Mouse (Mus musculus) heart, adult 8-10 months (tissue): ENCODE measurements around the gene Slc38a6. TPM values are rescaled to one million over a fixed set of nuclear protein-coding genes. Genes with fewer than 3 reads are reported as not detected.

Source experiments
- DNase-seq: peaks from one replicate; pipeline ENCODE4 v3.0.0; 2022; ENCODE audit warnings: low spot score
- total RNA-seq, 4 experiments: library from RNA; stranded (reverse); gene quantifications; 2 replicates each; pipeline ENCODE4 v1.2.4; 2022

The Slc38a6 gene
- total RNA-seq, 4 experiments from 2014 or later, result 3.2 to 5.8 (median 4.5) TPM

- no peak for DNase-seq
Observed at GRCm38 (mm10) chr12:73324180-73324586, 37.6 kb downstream of the Slc38a6 start.

GRCm38 (mm10) chr12:73324742-73325141 lies 38.2 kb downstream of the Slc38a6 start:
- DNase-seq, result no peak

- DNase-seq, result no peak
Observed at GRCm38 (mm10) chr12:73325181-73325580, 38.6 kb downstream of the Slc38a6 start.

- DNase-seq, result peak; percentile 60
Observed at GRCm38 (mm10) chr12:73325617-73326016, 39.0 kb downstream of the Slc38a6 start.

DNA sequence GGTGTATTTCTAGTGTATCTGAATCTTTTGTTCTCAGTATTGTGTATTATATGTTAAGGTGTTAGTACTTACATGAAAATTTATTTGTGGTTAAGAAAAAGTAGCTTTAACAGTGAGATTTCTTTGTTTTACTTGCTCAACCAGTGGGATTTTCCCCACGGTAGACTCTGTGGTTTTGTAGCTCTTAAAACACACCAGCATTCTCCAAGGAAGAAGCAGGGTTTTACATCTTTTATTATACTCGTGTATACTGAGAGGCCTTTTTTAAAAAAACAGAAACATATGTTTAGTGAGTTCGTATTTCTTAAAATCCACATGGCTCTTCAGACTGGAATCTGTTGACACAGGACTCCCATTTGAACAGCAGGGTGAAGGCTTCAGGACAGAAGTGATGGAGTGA lies 40.8 kb downstream of the Slc38a6 start:
- DNase-seq, result no peak

GRCm38 (mm10) chr12:73328448-73329167 lies 42.0 kb downstream of the Slc38a6 start:
- no peak for DNase-seq

GRCm38 (mm10) chr12:73330236-73330635 lies 43.7 kb downstream of the Slc38a6 start:
- DNase-seq, result no peak

DNA sequence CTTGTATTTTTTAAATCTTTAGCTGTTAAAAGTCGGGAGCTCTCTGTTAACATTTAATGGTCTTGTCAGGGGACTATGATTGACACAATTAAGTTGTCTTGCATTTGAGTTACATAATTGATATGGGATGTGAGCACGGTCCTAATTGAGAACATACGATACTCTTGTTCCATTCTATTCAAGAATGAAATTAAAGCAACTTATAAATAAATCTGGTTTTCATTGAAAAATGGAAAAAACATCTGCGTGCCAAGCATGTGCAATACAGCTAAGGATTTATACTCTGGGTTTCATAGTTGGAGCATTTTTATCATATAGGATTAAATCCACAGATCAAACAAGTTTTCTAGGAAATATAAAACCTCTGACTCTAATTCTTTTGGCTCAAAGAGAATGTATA lies 46.1 kb downstream of the Slc38a6 start:
- no peak for DNase-seq

DNA sequence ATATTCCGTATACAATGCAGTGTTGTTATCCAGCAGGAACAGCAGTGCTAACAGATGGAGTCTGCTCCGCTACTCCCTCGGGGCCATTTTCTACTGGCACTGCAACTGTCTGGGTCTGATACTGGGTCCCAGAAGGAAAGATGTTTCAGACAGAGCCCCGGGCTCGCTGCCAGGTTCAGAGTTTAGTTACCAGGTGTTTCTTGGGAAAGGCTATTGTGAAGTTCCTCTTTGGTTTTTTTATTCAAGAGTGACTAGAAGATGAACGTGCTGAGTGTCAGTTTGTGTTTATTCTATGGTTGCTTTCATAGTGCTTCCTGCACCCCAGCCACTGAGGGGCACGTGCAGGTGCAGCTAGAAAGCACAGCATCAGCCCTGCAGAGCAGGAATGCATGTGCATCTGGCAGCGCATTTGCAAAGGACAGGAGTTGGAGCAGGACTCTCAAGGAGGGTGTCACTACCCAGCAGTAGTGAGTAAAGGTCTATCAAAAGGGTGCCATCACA lies 47.5 kb downstream of the Slc38a6 start:
- no peak for DNase-seq

- DNase-seq, result no peak
Observed at GRCm38 (mm10) chr12:73337127-73337526, 50.5 kb downstream of the Slc38a6 start.

- DNase-seq, result no peak
Observed at GRCm38 (mm10) chr12:73340642-73341293, 54.2 kb downstream of the Slc38a6 start.

DNA sequence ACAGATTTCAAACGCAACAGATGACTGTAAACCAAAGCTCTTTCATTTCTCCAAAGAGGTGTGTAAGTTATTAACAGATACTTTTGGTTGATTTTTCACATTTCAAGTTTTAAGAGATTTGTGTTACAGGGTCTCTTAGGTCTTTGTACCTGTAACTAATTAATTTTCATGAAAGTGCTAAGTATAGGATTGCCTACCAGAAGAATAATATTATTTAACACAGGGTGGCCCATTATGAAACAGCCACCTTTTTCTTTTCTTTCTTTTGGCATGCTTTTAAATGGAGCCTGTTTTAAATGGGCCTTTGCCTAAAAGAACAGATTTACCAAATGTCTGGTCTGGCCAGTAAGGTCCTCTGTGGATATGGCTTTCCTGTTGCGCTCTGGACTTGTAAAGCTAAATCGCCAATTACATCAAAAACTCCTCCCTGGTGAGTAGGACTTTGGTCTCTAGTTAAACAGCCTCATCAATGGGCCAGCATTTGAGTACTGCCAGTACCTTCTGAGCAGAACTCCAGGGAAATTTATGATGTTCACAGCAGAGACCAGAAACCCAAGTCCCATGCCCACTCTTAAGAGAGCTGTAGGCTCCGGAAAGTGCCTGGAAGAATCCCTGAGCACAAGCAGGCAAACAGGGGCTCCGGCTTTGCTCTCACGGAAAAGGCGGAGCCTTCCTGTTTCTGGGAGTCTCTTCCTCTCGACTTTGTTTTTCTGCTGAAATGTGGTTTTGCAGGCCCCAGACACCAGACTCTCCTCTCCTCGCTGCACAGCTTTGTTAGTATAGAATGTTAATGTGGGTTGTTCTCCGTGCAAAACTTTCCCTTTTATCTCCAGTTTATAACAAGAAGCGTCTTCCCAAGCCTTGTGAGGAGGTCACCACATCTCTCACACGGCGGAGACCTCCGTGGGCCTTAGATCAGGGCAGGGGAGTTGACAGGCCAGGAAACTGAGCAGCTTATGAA lies 55.4 kb downstream of the Slc38a6 start:
- peak; percentile 78 for DNase-seq

DNA sequence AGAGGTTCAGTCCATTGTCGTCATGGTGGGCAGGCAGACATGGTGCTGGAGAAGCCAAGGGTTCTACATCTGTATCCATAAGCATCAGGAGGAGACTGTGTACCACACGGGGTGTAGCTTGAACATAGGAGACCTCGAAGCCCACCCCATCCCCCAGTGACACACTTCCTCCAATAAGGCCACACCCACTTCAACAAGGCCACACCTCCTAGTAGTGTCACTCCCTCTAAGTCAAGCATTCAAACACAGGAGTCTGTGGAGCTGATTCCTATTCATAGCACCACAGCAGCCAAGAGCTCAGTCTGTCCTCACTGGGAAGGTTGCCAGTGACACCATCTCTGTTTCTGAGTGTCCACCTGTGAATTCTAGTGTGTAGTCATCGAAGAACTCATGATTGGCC lies 57.7 kb downstream of the Slc38a6 start:
- DNase-seq, result no peak

DNA sequence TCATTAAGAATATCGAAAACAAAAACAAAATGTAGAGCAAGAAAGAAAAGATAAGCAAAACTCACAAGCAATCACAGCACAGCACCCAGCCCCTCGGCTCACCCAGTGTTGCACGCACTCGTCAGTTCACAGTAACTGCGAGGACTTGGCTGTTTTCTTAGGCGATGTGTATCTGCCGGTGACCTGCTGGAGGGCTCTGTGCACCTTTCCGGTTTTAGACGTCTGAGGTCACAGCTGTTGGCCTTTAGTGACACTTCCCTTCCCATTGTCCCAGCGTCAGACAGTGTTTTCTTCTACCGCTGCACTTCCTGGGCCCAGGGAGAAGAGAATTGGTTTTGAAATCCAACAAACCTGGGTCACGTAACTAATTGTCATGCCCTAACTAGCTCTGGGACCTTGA lies 58.6 kb downstream of the Slc38a6 start:
- no peak for DNase-seq

DNA sequence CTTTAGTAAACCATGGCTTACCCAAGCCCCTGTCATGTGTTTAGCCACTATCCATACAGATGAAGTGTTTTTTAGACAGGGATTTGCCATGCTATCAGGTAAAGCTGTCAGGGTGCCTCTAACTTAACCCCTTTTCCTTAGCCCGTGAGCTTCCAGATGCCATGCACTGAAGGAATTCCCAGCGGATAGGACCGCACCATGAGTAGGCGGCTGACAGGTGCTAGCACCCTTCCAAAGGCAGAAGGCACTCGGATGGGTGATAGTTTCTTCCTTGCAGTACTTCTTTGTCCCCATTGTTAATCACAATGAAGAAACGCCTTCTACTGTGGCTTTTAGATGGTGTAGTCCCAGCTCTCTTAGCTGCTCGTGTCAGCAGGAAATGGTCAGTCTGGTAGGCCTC lies 60.6 kb downstream of the Slc38a6 start:
- DNase-seq, result no peak

GRCm38 (mm10) chr12:73350466-73350865 lies 63.9 kb downstream of the Slc38a6 start:
- no peak for DNase-seq

DNA sequence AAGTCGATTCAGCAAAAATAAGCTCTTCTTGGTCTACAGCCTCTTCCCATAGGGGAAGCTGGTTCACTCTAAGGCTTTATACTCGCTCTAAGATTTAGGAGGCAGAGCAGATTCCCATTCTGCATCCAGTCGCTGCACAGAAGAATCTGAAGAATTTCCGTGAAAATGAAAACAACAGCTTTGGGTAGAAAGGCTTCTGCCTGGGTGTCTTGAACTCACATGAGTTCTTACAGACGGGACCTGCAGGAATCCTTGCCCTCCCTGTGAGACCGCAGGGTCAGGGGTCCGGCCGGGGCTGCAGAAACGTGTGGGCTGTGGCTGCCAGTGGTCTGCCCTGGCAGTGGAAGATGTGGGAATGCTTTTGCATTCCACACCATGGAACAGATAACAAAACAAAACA lies 64.4 kb downstream of the Slc38a6 start:
- no peak for DNase-seq

- DNase-seq, result no peak
Observed at GRCm38 (mm10) chr12:73351746-73352145, 65.2 kb downstream of the Slc38a6 start.

- DNase-seq, result peak; percentile 48
Observed at GRCm38 (mm10) chr12:73353362-73353761, 66.8 kb downstream of the Slc38a6 start.

GRCm38 (mm10) chr12:73354521-73354920 lies 67.9 kb downstream of the Slc38a6 start:
- DNase-seq, result no peak

- DNase-seq, result no peak
Observed at GRCm38 (mm10) chr12:73355084-73355775, 68.7 kb downstream of the Slc38a6 start.
